Mouse (Mus musculus) lung, postnatal 0 days (tissue): ENCODE measurements around the gene Ccl2. TPM values are rescaled to one million over a fixed set of nuclear protein-coding genes. Genes with fewer than 3 reads are reported as not detected.

ENCODE experiments used
- ATAC-seq: fragments of 200-750 bp; cut with Nextera tagmentation; 2 replicates; pipeline ENCODE4 v1.8.0; 2017; ENCODE audit warnings: moderate library complexity
- DNase-seq: peaks from one replicate; pipeline ENCODE4 v3.0.0-alpha.2; 2016; ENCODE audit warnings: low spot score
- H3K27ac ChIP-seq: fragments of 300-500 bp; sonication (generic); 2 replicates; pipeline ENCODE4 v1.5.1; 2014; ENCODE audit warnings: antibody characterized with exemption, mild to moderate bottlenecking, low read length, mixed read lengths
- H3K27me3 ChIP-seq: fragments of 300-500 bp; sonication (generic); replicated peaks from 2 replicates; pipeline ENCODE4 v1.6.1; 2014; ENCODE audit warnings: low read length, mixed read lengths; ENCODE audit not compliant: insufficient read depth
- H3K36me3 ChIP-seq: fragments of 300-500 bp; sonication (generic); 2 replicates; pipeline ENCODE4 v1.6.1; 2014; ENCODE audit warnings: low read length, mixed read lengths; ENCODE audit not compliant: insufficient read depth
- H3K4me1 ChIP-seq: fragments of 300-500 bp; sonication (generic); 2 replicates; pipeline ENCODE4 v1.6.1; 2014; ENCODE audit warnings: antibody characterized with exemption, low read depth, low read length, mixed read lengths; ENCODE audit not compliant: insufficient read depth
- H3K4me2 ChIP-seq: fragments of 300-500 bp; sonication (generic); replicated peaks from 2 replicates; pipeline ENCODE4 v1.6.1; 2014; ENCODE audit warnings: low read depth, mild to moderate bottlenecking, low read length, moderate library complexity, mixed read lengths
- H3K4me3 ChIP-seq: fragments of 300-500 bp; sonication (generic); 2 replicates; pipeline ENCODE4 v1.5.1; 2014; ENCODE audit warnings: low read depth, low read length
- H3K9ac ChIP-seq: fragments of 300-500 bp; sonication (generic); replicated peaks from 2 replicates; pipeline ENCODE4 v1.6.1; 2014; ENCODE audit warnings: low read depth, mild to moderate bottlenecking
- H3K9me3 ChIP-seq: fragments of 300-500 bp; sonication (generic); 2 replicates; pipeline ENCODE4 v1.6.1; 2016; ENCODE audit warnings: low read length, mixed read lengths
- CTCF ChIP-seq: IDR thresholded peaks from 2 replicates; pipeline ENCODE4 v1.5.1; 2016; ENCODE audit warnings: antibody characterized with exemption, mild to moderate bottlenecking
- EP300 ChIP-seq: IDR thresholded peaks from 2 replicates; pipeline ENCODE4 v1.6.1; 2016; ENCODE audit warnings: antibody characterized with exemption, mild to moderate bottlenecking, control low read depth
- WGBS: fragments of 180-500 bp; shearing (Covaris S2); extraction: QIAGEN DNeasy Blood & Tissue Kit; methylation state at CpG from one replicate; pipeline ENCODE4 v1.1.7; 2014; 5-methylcytosine and 5-hydroxymethylcytosine counted together
- polyA plus RNA-seq: library from polyadenylated mRNA; unstranded; fragments of >200 nt; fragmentation: Nextera tagmentation; extraction: Ambion mirVana; gene quantifications from 2 replicates; pipeline ENCODE4 v1.2.1, GENCODE M21; 2015

The Ccl2 gene
- polyA plus RNA-seq, result 3.4 and 12.1 TPM in 2 replicates

- DNase-seq, result peak; percentile 68
- H3K9me3 ChIP-seq, result no peaks in the 10 kb centered on the region
- no peaks in the 10 kb centered on the region for H3K4me1 ChIP-seq
- peak; percentile 64 for ATAC-seq
- no peaks in the 10 kb centered on the region for H3K27me3 ChIP-seq
- no peak within 1 kb of the TSS for H3K9ac ChIP-seq
- no peaks in the 10 kb centered on the region for H3K36me3 ChIP-seq
- no peak within 1 kb of the TSS for H3K4me3 ChIP-seq
- H3K27ac ChIP-seq, result no peak within 1 kb of the TSS
- H3K4me2 ChIP-seq, result no peak within 1 kb of the TSS
- no peak for TF ChIP-seq CTCF
- TF ChIP-seq EP300, result no peak
- 17% methylated on average over 5 of the region's 5 CpGs for WGBS
These were observed at the start of gene Ccl2 for GRCm38 (mm10) chr11:82035356-82035755. Gene Ccl2, plus strand, starts transcription at chr11:82035571.

GRCm38 (mm10) chr11:81996172-81996841 is 39.1 kb upstream of the Ccl2 start:
- no peaks in the 10 kb centered on the region for H3K4me1 ChIP-seq
- H3K4me3 ChIP-seq, result no peak overlapping the region
- ATAC-seq, result no peak
- H3K9me3 ChIP-seq, result no peaks in the 10 kb centered on the region
- WGBS, result 63% methylated on average over 10 of the region's 10 CpGs
- no peak for TF ChIP-seq EP300
- peak; percentile 100 for TF ChIP-seq CTCF
- no peak overlapping the region for H3K9ac ChIP-seq
- peak; percentile 52 for DNase-seq
- no peak overlapping the region for H3K4me2 ChIP-seq
- H3K27ac ChIP-seq, result no peak overlapping the region
- no peaks in the 10 kb centered on the region for H3K36me3 ChIP-seq
- H3K27me3 ChIP-seq, result no peaks in the 10 kb centered on the region

- TF ChIP-seq EP300, result no peak
- no peak for TF ChIP-seq CTCF
- H3K4me1 ChIP-seq, result no peaks in the 10 kb centered on the region
- no peaks in the 10 kb centered on the region for H3K27me3 ChIP-seq
- no peak overlapping the region for H3K4me3 ChIP-seq
- DNase-seq, result no peak
- no peaks in the 10 kb centered on the region for H3K9me3 ChIP-seq
- no peak overlapping the region for H3K27ac ChIP-seq
- no peak overlapping the region for H3K9ac ChIP-seq
- no peak overlapping the region for H3K4me2 ChIP-seq
- no peaks in the 10 kb centered on the region for H3K36me3 ChIP-seq
- no peak for ATAC-seq
- WGBS, result 84% methylated on average over 5 of the region's 5 CpGs
These were observed 38.3 kb upstream of the Ccl2 start for GRCm38 (mm10) chr11:81997085-81997484.

GRCm38 (mm10) chr11:81998646-81999045 is 36.7 kb upstream of the Ccl2 start:
- no peak for DNase-seq
- Histone ChIP-seq H3K27ac (no peak overlapping the region), H3K36me3 (no peaks in the 10 kb centered on the region), H3K4me3 (no peak overlapping the region), H3K9ac (no peak overlapping the region), H3K4me2 (no peak overlapping the region), H3K4me1 (no peaks in the 10 kb centered on the region), H3K9me3 (no peaks in the 10 kb centered on the region), H3K27me3 (no peaks in the 10 kb centered on the region)
- 82% methylated on average over 3 of the region's 3 CpGs for WGBS
- ATAC-seq, result no peak
- TF ChIP-seq CTCF, result no peak
- TF ChIP-seq EP300, result no peak

GRCm38 (mm10) chr11:81999469-81999868 is 35.9 kb upstream of the Ccl2 start:
- Histone ChIP-seq H3K27ac (no peak overlapping the region), H3K27me3 (no peaks in the 10 kb centered on the region), H3K9ac (no peak overlapping the region), H3K4me1 (no peaks in the 10 kb centered on the region), H3K36me3 (no peaks in the 10 kb centered on the region), H3K4me2 (no peak overlapping the region), H3K4me3 (no peak overlapping the region), H3K9me3 (no peaks in the 10 kb centered on the region)
- 76% methylated on average over 4 of the region's 4 CpGs for WGBS
- TF ChIP-seq EP300 (no peak), CTCF (no peak)
- ATAC-seq, result no peak
- no peak for DNase-seq

- H3K36me3 ChIP-seq, result no peaks in the 10 kb centered on the region
- TF ChIP-seq CTCF (no peak), EP300 (no peak)
- H3K27me3 ChIP-seq, result no peaks in the 10 kb centered on the region
- no peak overlapping the region for H3K9ac ChIP-seq
- 58% methylated on average over 5 of the region's 5 CpGs for WGBS
- DNase-seq, result no peak
- H3K4me1 ChIP-seq, result no peaks in the 10 kb centered on the region
- ATAC-seq, result no peak
- H3K4me2 ChIP-seq, result no peak overlapping the region
- H3K27ac ChIP-seq, result no peak overlapping the region
- H3K4me3 ChIP-seq, result no peak overlapping the region
- no peaks in the 10 kb centered on the region for H3K9me3 ChIP-seq
These were observed 34.8 kb upstream of the Ccl2 start for GRCm38 (mm10) chr11:82000581-82000980.
